Mouse (Mus musculus): ENCODE measurements at regions not wholly inside any gene's neighbourhood (a gene's known extent, or its start where the extent isn't known, plus 50 kb on each side); places are given as distances from the start of the nearest gene placed in this dataset.

GRCm38 (mm10) chr16:77292317-77292771 lies 278.8 kb downstream of the Usp25 start:
- no peak overlapping the region for H3K27ac ChIP-seq (replicated peaks)
- WGBS = 83% methylated on average over 2 of the region's 2 CpGs
- H3K36me3 ChIP-seq (replicated peaks) = no peaks in the 10 kb centered on the region
- no peak overlapping the region for H3K4me3 ChIP-seq
- DNase-seq (ENCODE audit: low spot score) = no peak
- H3K9me3 ChIP-seq = no peaks in the 10 kb centered on the region
- no peaks in the 10 kb centered on the region for H3K4me1 ChIP-seq
- no peaks in the 10 kb centered on the region for H3K27me3 ChIP-seq (replicated peaks; ENCODE audit: low read depth, poor library complexity, severe bottlenecking)

GRCm38 (mm10) chr16:77291723-77292316 lies 278.3 kb downstream of the Usp25 start:
- WGBS = 87% methylated on average over 8 of the region's 8 CpGs
- no peak overlapping the region for H3K27ac ChIP-seq (replicated peaks)
- no peaks in the 10 kb centered on the region for H3K4me1 ChIP-seq
- H3K36me3 ChIP-seq (replicated peaks) = no peaks in the 10 kb centered on the region
- H3K9me3 ChIP-seq = no peaks in the 10 kb centered on the region
- DNase-seq (ENCODE audit: low spot score) = no peak
- H3K4me3 ChIP-seq = no peak overlapping the region
- no peaks in the 10 kb centered on the region for H3K27me3 ChIP-seq (replicated peaks; ENCODE audit: low read depth, poor library complexity, severe bottlenecking)

- H3K27me3 ChIP-seq (replicated peaks; ENCODE audit: low read depth, poor library complexity, severe bottlenecking) = no peaks in the 10 kb centered on the region
- peaks cover 8% of the 10 kb centered on the region for H3K4me1 ChIP-seq
- 84% methylated on average over 4 of the region's 4 CpGs for WGBS
- H3K4me3 ChIP-seq = no peak overlapping the region
- no peaks in the 10 kb centered on the region for H3K9me3 ChIP-seq
- DNase-seq (ENCODE audit: low spot score) = no peak
- H3K27ac ChIP-seq (replicated peaks) = no peak overlapping the region
- H3K36me3 ChIP-seq (replicated peaks) = no peaks in the 10 kb centered on the region
Observed at GRCm38 (mm10) chr16:77284205-77284604, 270.7 kb downstream of the Usp25 start.

GRCm38 (mm10) chr16:77279916-77280315 lies 266.4 kb downstream of the Usp25 start:
- 53% methylated on average over 4 of the region's 4 CpGs for WGBS
- no peaks in the 10 kb centered on the region for H3K36me3 ChIP-seq (replicated peaks)
- no peaks in the 10 kb centered on the region for H3K9me3 ChIP-seq
- peaks cover 11% of the 10 kb centered on the region for H3K4me1 ChIP-seq
- DNase-seq (ENCODE audit: low spot score) = peak; percentile 14
- H3K27me3 ChIP-seq (replicated peaks; ENCODE audit: low read depth, poor library complexity, severe bottlenecking) = no peaks in the 10 kb centered on the region
- H3K4me3 ChIP-seq = no peak overlapping the region
- peak overlapping the region; percentile 44; the same call in 1 of the 2 replicates for H3K27ac ChIP-seq (replicated peaks)

GRCm38 (mm10) chr16:77279495-77279894 lies 266.0 kb downstream of the Usp25 start:
- H3K36me3 ChIP-seq (replicated peaks) = no peaks in the 10 kb centered on the region
- WGBS = 80% methylated on average over 2 of the region's 2 CpGs
- no peak for DNase-seq (ENCODE audit: low spot score)
- no peak overlapping the region for H3K4me3 ChIP-seq
- no peaks in the 10 kb centered on the region for H3K27me3 ChIP-seq (replicated peaks; ENCODE audit: low read depth, poor library complexity, severe bottlenecking)
- H3K9me3 ChIP-seq = no peaks in the 10 kb centered on the region
- peaks cover 11% of the 10 kb centered on the region for H3K4me1 ChIP-seq
- peak overlapping the region; percentile 44 for H3K27ac ChIP-seq (replicated peaks)

GRCm38 (mm10) chr16:77273306-77273705 lies 259.8 kb downstream of the Usp25 start:
- Histone ChIP-seq H3K9me3 (no peaks in the 10 kb centered on the region), H3K27ac (replicated peaks) (no peak overlapping the region), H3K4me1 (no peaks in the 10 kb centered on the region), H3K36me3 (replicated peaks) (no peaks in the 10 kb centered on the region), H3K27me3 (replicated peaks; ENCODE audit: low read depth, poor library complexity, severe bottlenecking) (no peaks in the 10 kb centered on the region), H3K4me3 (no peak overlapping the region)
- no peak for DNase-seq (ENCODE audit: low spot score)
- WGBS = 89% methylated on average over 3 of the region's 3 CpGs

- WGBS = 63% methylated on average over 2 of the region's 2 CpGs
- H3K27ac ChIP-seq (replicated peaks) = no peak overlapping the region
- no peak for DNase-seq (ENCODE audit: low spot score)
- no peaks in the 10 kb centered on the region for H3K36me3 ChIP-seq (replicated peaks)
- no peaks in the 10 kb centered on the region for H3K27me3 ChIP-seq (replicated peaks; ENCODE audit: low read depth, poor library complexity, severe bottlenecking)
- H3K4me1 ChIP-seq = no peaks in the 10 kb centered on the region
- H3K4me3 ChIP-seq = no peak overlapping the region
- no peaks in the 10 kb centered on the region for H3K9me3 ChIP-seq
Observed at GRCm38 (mm10) chr16:77268926-77269325, 255.4 kb downstream of the Usp25 start.

GRCm38 (mm10) chr16:77267679-77268078 lies 254.2 kb downstream of the Usp25 start:
- Histone ChIP-seq H3K9me3 (no peaks in the 10 kb centered on the region), H3K27me3 (replicated peaks; ENCODE audit: low read depth, poor library complexity, severe bottlenecking) (no peaks in the 10 kb centered on the region), H3K4me3 (no peak overlapping the region), H3K27ac (replicated peaks) (no peak overlapping the region), H3K36me3 (replicated peaks) (no peaks in the 10 kb centered on the region), H3K4me1 (no peaks in the 10 kb centered on the region)
- no peak for DNase-seq (ENCODE audit: low spot score)

GRCm38 (mm10) chr16:77252349-77252748 lies 238.8 kb downstream of the Usp25 start:
- no peak for DNase-seq (ENCODE audit: low spot score)
- H3K9me3 ChIP-seq = no peaks in the 10 kb centered on the region
- no peaks in the 10 kb centered on the region for H3K27me3 ChIP-seq (replicated peaks; ENCODE audit: low read depth, poor library complexity, severe bottlenecking)
- no peak overlapping the region for H3K27ac ChIP-seq (replicated peaks)
- H3K36me3 ChIP-seq (replicated peaks) = no peaks in the 10 kb centered on the region
- no peak overlapping the region for H3K4me3 ChIP-seq
- WGBS = 64% methylated on average over 3 of the region's 3 CpGs
- no peaks in the 10 kb centered on the region for H3K4me1 ChIP-seq

- WGBS = 81% methylated on average over 3 of the region's 3 CpGs
- Histone ChIP-seq H3K4me1 (no peaks in the 10 kb centered on the region), H3K27ac (replicated peaks) (no peak overlapping the region), H3K36me3 (replicated peaks) (no peaks in the 10 kb centered on the region), H3K9me3 (no peaks in the 10 kb centered on the region), H3K27me3 (replicated peaks; ENCODE audit: low read depth, poor library complexity, severe bottlenecking) (no peaks in the 10 kb centered on the region), H3K4me3 (no peak overlapping the region)
- no peak for DNase-seq (ENCODE audit: low spot score)
Observed at GRCm38 (mm10) chr16:77251422-77251821, 237.9 kb downstream of the Usp25 start.

GRCm38 (mm10) chr16:77240876-77241275 lies 227.4 kb downstream of the Usp25 start:
- H3K4me1 ChIP-seq = peaks cover 19% of the 10 kb centered on the region
- H3K9me3 ChIP-seq = no peaks in the 10 kb centered on the region
- H3K36me3 ChIP-seq (replicated peaks) = no peaks in the 10 kb centered on the region
- no peaks in the 10 kb centered on the region for H3K27me3 ChIP-seq (replicated peaks; ENCODE audit: low read depth, poor library complexity, severe bottlenecking)
- WGBS = 84% methylated on average over 6 of the region's 6 CpGs
- no peak overlapping the region for H3K4me3 ChIP-seq
- no peak overlapping the region for H3K27ac ChIP-seq (replicated peaks)
- no peak for DNase-seq (ENCODE audit: low spot score)

- Histone ChIP-seq H3K4me3 (no peak overlapping the region), H3K4me1 (peaks cover 23% of the 10 kb centered on the region), H3K27ac (replicated peaks) (no peak overlapping the region), H3K27me3 (replicated peaks; ENCODE audit: low read depth, poor library complexity, severe bottlenecking) (no peaks in the 10 kb centered on the region), H3K36me3 (replicated peaks) (no peaks in the 10 kb centered on the region), H3K9me3 (no peaks in the 10 kb centered on the region)
- DNase-seq (ENCODE audit: low spot score) = no peak
- WGBS = 85% methylated on average over 9 of the region's 9 CpGs
Observed at GRCm38 (mm10) chr16:77239176-77239790, 225.8 kb downstream of the Usp25 start.

- Histone ChIP-seq H3K4me3 (no peak overlapping the region), H3K27ac (replicated peaks) (no peak overlapping the region), H3K4me1 (peaks cover 23% of the 10 kb centered on the region), H3K27me3 (replicated peaks; ENCODE audit: low read depth, poor library complexity, severe bottlenecking) (no peaks in the 10 kb centered on the region), H3K36me3 (replicated peaks) (no peaks in the 10 kb centered on the region), H3K9me3 (no peaks in the 10 kb centered on the region)
- WGBS = 82% methylated on average over 13 of the region's 13 CpGs
- DNase-seq (ENCODE audit: low spot score) = no peak
Observed at GRCm38 (mm10) chr16:77238358-77239175, 225.1 kb downstream of the Usp25 start.
